Mouse (Mus musculus) bone marrow, adult 2 months (tissue): Measurements from ENCODE around the gene Myt1. TPM values are rescaled to one million over a fixed set of nuclear protein-coding genes. Genes with fewer than 3 reads are reported as not detected.

Experiments
- H3K27ac ChIP-seq: fragments of 200-500 bp; 2 replicates; pipeline ENCODE4 v1.5.1; 2012; ENCODE audit warnings: low read depth, mild to moderate bottlenecking, control low read depth, inconsistent platforms, low read length; ENCODE audit not compliant: control insufficient read depth, poor library complexity, insufficient read depth
- H3K4me1 ChIP-seq: fragments of 200-500 bp; 2 replicates; pipeline ENCODE4 v1.6.1; 2011; ENCODE audit warnings: low read length; ENCODE audit not compliant: control insufficient read depth, insufficient read depth
- H3K4me3 ChIP-seq: fragments of 200-500 bp; replicated peaks from 2 replicates; pipeline ENCODE3; 2011; ENCODE audit warnings: mild to moderate bottlenecking, low read depth, low read length, control low read depth; ENCODE audit not compliant: control insufficient read depth
- CTCF ChIP-seq: fragments of 200-500 bp; IDR thresholded peaks from 2 replicates; pipeline ENCODE4 v1.5.1; 2011; ENCODE audit warnings: low read length, control low read depth; ENCODE audit not compliant: control insufficient read depth, insufficient read depth
- POLR2A ChIP-seq: fragments of 200-500 bp; IDR thresholded peaks from 2 replicates; pipeline ENCODE4 v1.6.1; 2011; ENCODE audit warnings: low read depth, mild to moderate bottlenecking, control low read depth, low read length, borderline replicate concordance; ENCODE audit not compliant: control insufficient read depth
- WGBS: fragments of 180-500 bp; shearing (Covaris S2); methylation state at CpG from one replicate; pipeline ENCODE4 v1.1.7; 2018; 5-methylcytosine and 5-hydroxymethylcytosine counted together
- polyA plus RNA-seq: library from polyadenylated mRNA; stranded (reverse); fragments of >200 nt; gene quantifications from 2 replicates; pipeline ENCODE4 v1.2.4, GENCODE M21; 2011; ENCODE audit warnings: low replicate concordance; ENCODE audit not compliant: missing spikeins, insufficient read depth, insufficient read length

The Myt1 gene
- polyA plus RNA-seq, result not detected in 2 replicates

DNA sequence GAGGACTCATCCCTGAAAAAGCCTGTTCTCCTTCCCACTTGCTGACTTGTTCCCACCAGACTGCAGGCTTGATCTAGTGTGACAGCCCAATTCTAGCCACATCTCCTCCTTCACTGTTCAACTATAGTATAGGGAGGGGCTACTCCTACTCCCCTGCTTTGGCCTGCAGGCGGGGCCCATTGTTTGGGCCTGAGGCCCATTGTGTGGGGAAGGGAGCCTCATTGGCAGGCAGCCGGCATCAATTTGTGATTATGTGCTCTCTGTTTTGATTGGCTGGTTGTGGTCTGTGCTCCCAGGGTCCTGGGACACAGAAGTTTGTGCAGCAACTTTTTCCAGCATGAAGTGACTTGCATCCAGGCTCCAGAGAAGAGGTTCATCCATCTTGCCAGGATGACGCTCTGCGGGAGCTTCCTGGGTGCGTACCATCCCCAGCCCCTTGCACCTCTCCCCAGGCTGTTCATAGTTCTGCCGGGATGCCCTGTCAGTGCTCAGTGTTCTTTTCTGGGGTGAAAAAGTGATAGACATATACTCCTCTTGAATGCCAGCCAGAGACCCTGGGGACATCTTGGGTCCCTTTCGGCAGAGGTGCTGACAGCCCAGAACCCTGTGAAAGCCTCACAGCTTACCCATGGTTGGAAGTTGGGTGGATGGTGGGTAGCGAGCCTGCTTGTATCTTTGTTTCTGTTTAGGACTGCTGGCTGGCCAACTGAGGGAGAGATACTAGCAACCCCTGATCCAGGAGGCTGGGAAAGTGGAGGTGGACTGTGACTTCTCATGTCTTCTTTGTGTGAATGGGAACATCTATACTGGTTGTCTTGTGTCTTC is at the start of gene Myt1:
TSS of gene Myt1 (plus strand) at position 327 of the 825 bp plus-strand sequence.
- Histone ChIP-seq H3K4me1 (no peaks in the 10 kb centered on the region), H3K27ac (no peak within 1 kb of the TSS), H3K4me3 (no peak within 1 kb of the TSS)
- 60% methylated on average over 8 of the region's 8 CpGs for WGBS
- TF ChIP-seq CTCF (no peak), POLR2A (no peak)

DNA sequence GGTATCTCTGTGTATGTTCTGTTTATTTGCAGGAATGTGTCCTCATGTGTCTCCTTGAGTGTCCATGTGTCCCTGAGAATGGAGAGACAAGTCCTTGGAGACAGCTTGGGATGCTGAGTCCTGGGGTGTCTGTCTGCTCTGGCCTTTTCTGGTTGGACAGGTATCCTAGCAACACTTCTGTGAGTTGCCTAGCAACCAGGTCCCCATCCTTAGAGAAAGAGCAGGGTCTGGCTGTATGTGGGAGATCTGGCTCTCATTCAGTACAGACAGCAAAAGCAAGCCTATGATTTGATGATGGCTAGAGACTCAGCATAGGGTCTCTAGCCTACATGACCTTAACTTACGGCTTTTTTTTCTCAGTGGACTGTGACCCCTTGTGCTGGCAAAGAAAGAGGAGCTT is 49.4 kb upstream of the Myt1 start:
- TF ChIP-seq CTCF (no peak), POLR2A (no peak)
- Histone ChIP-seq H3K4me1 (no peaks in the 10 kb centered on the region), H3K27ac (no peak overlapping the region), H3K4me3 (no peak overlapping the region)
- 95% methylated on average over 1 of the region's 1 CpGs for WGBS

- TF ChIP-seq CTCF (no peak), POLR2A (no peak)
- H3K4me1 ChIP-seq, result no peaks in the 10 kb centered on the region
- no peak within 1 kb of the TSS for H3K4me3 ChIP-seq
- WGBS, result 4% methylated on average over 7 of the region's 7 CpGs
- H3K27ac ChIP-seq, result no peak within 1 kb of the TSS
Measured at GRCm38 (mm10) chr2:181714903-181715326, 48.2 kb upstream of the Myt1 start, which contains the start of gene Oprl1. Gene Oprl1 (plus strand): TSS chr2:181715016.

- TF ChIP-seq POLR2A (no peak), CTCF (no peak)
- Histone ChIP-seq H3K27ac (no peak overlapping the region), H3K4me3 (no peak overlapping the region), H3K4me1 (no peaks in the 10 kb centered on the region)
- 73% methylated on average over 3 of the region's 3 CpGs for WGBS
Measured at GRCm38 (mm10) chr2:181715382-181715781, 47.8 kb upstream of the Myt1 start.

GRCm38 (mm10) chr2:181716991-181717390 is 46.1 kb upstream of the Myt1 start:
- Histone ChIP-seq H3K4me3 (no peak overlapping the region), H3K27ac (no peak overlapping the region), H3K4me1 (no peaks in the 10 kb centered on the region)
- WGBS, result 21% methylated on average over 3 of the region's 3 CpGs
- TF ChIP-seq POLR2A (no peak), CTCF (no peak)

- H3K4me1 ChIP-seq, result no peaks in the 10 kb centered on the region
- WGBS, result 55% methylated on average over 3 of the region's 3 CpGs
- no peak for TF ChIP-seq POLR2A
- TF ChIP-seq CTCF, result no peak
- no peak overlapping the region for H3K4me3 ChIP-seq
- H3K27ac ChIP-seq, result no peak overlapping the region
Measured at GRCm38 (mm10) chr2:181720061-181720460, 43.1 kb upstream of the Myt1 start.

DNA sequence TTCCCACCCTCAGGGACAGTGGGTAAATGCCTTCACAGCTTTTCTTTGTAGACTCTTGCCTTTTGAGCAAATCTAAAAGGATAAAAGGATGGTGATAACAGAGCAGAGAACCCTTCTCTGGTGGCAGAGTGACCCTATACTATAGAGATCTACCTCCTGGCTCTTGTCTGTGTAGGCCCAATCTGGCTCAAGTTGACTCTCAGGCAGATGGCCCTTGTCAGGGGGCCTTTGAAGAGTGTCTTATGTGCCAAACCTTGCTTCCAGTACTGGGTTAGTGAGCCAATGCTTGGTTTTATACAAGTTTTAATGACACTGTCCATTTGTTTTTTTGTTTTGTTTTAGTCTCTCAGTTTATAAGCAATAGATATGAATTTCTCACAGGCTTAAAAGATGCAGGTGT is 41.9 kb upstream of the Myt1 start:
- no peaks in the 10 kb centered on the region for H3K4me1 ChIP-seq
- H3K27ac ChIP-seq, result no peak overlapping the region
- no peak overlapping the region for H3K4me3 ChIP-seq
- TF ChIP-seq POLR2A (no peak), CTCF (no peak)

DNA sequence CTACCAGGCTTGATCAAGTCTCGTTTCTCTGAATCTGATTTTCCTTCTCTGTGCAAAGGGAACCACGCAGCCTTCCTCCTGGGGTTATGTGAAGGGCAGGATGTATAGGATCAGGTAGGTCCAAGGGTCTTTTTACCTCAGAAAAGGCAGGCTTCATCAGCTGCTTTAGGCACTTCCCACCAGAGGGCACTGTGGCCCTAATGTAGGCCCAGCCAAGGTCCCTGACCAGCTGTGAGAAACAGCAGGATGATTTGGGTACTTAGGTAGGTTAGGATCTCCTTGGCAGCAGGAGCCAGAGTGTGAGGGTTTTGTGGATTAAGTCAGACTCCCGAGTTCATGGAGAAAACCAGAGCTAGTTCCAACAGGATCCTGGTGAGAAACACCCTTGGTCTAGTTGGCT is 40.9 kb upstream of the Myt1 start:
- H3K4me1 ChIP-seq, result no peaks in the 10 kb centered on the region
- WGBS, result 15% methylated on average over 3 of the region's 3 CpGs
- TF ChIP-seq CTCF, result peak; percentile 52; the same call in 1 of the 2 replicates
- TF ChIP-seq POLR2A, result no peak
- H3K27ac ChIP-seq, result no peak overlapping the region
- no peak overlapping the region for H3K4me3 ChIP-seq

DNA sequence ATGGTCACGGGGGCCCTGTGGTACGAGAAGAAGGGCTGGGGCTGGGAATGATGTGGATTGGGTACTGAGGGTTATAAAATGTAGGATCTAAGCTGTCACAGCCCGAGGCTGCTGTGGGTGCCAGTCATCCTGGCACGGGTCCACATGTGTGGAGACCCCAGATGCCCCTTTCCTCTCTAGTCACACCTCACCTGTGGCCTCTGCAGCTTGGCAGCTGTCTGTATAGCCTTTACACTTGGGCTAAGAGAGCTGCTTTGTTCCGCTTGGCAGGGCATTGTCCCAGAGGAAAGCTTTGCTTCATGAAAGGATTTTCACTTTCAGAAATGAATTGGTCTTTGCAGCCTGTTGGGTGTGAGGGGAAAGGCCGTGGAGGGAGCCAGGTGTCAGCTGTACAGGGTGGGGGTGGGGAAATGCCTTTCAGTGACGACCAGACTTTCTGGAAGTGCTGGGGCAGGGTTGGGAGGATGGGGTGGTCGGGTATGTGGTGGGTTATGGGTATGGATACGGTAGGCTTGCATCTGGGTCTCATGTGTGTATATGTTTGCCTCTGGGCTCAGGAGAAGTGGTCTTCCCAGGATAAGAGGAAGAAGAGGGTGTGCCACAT is 35.4 kb upstream of the Myt1 start:
- no peak for TF ChIP-seq POLR2A
- no peak for TF ChIP-seq CTCF
- no peaks in the 10 kb centered on the region for H3K4me1 ChIP-seq

More for the DNA sequence above, 35.4 kb upstream of the Myt1 start:
- no peak overlapping the region for H3K4me3 ChIP-seq
- 53% methylated on average over 9 of the region's 9 CpGs for WGBS
- no peak overlapping the region for H3K27ac ChIP-seq
